Mouse (Mus musculus): Measurements from ENCODE around the gene Gltp. TPM values are rescaled to one million over a fixed set of nuclear protein-coding genes. Genes with fewer than 3 reads are reported as not detected.

Gene Gltp
- total and polyA plus RNA-seq, 2 experiments from 2014 or later, result 51.0 to 55.0 TPM

DNA sequence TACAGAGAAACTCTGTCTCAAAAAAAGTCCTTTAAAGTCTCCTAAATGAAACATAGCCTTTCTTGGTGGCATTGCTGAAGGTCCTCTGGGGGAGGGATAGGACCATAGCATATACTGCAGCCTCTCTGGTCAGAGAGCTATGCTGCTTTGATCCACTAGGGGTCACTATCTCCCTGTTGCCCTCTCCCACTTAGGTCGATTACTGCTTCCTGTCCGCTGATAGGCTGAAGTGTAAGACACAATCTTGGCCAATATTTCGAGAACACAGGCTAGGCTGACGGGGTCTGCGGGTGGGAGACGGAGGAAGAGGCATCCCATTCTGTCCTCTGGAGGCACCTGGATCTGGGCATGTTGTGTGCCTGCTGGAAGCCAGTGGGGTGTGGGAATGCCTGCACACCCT lies 70.5 kb downstream of the Gltp start:
- Histone ChIP-seq H3K4me3 (ENCODE audit: low read length) (no peak overlapping the region), H3K27ac (no peak overlapping the region), H3K9ac (replicated peaks; ENCODE audit: low read length) (no peak overlapping the region), H3K4me2 (ENCODE audit: low read depth, low read length) (no peak overlapping the region), H3K36me3 (ENCODE audit: insufficient read depth, low read length) (no peaks in the 10 kb centered on the region), H3K4me1 (ENCODE audit: insufficient read depth, low read length) (no peaks in the 10 kb centered on the region), H3K27me3 (ENCODE audit: insufficient read depth, low read length) (no peaks in the 10 kb centered on the region), H3K9me3 (ENCODE audit: low read length) (no peaks in the 10 kb centered on the region)
- 40% methylated on average over 6 of the region's 6 CpGs for WGBS
- ATAC-seq (no peak), DNase-seq (ENCODE audit: low spot score) (no peak)
- TF ChIP-seq CTCF (IDR thresholded peaks at IDR 0.05; ENCODE audit: low read depth), result peak; percentile 68

Small RNA genes within 50 kb of the gene (microRNA-seq; reads per million reads assigned to microRNA genes)
- gene Mir7028, result 0 to 0.18 reads per million in 2 experiments

Other genes starting within 250 kb of the Gltp start
- 34.4 and 39.1 TPM in 2 replicates for gene Mmab, start 246.9 kb downstream of the Gltp start, total RNA-seq (2014; rRNA removed)
- gene Mmab, start 246.9 kb downstream of the Gltp start, polyA plus RNA-seq (2015; fragmentation: Nextera tagmentation; extraction: Ambion mirVana), result 35.9 and 36.8 TPM in 2 replicates
- gene Mvk, start 246.7 kb downstream of the Gltp start, total RNA-seq (2014; rRNA removed), result 143 and 146 TPM in 2 replicates
- 69.8 and 71.9 TPM in 2 replicates for gene Mvk, start 246.7 kb downstream of the Gltp start, polyA plus RNA-seq (2015; fragmentation: Nextera tagmentation; extraction: Ambion mirVana)
- gene Fam222a, start 123.0 kb downstream of the Gltp start, total RNA-seq (2014; rRNA removed), result 11.7 and 15.1 TPM in 2 replicates
- gene Fam222a, start 123.0 kb downstream of the Gltp start, polyA plus RNA-seq (2015; fragmentation: Nextera tagmentation; extraction: Ambion mirVana), result 2.8 and 2.9 TPM in 2 replicates
- gene Trpv4, start 32.6 kb downstream of the Gltp start, total RNA-seq (2014; rRNA removed), result 2.7 TPM in 2 replicates
- 3.0 and 3.4 TPM in 2 replicates for gene Trpv4, start 32.6 kb downstream of the Gltp start, polyA plus RNA-seq (2015; fragmentation: Nextera tagmentation; extraction: Ambion mirVana)
- gene Tchp, start 16.8 kb upstream of the Gltp start, total RNA-seq (2014; rRNA removed), result 9.0 and 12.7 TPM in 2 replicates
- gene Tchp, start 16.8 kb upstream of the Gltp start, polyA plus RNA-seq (2015; fragmentation: Nextera tagmentation; extraction: Ambion mirVana), result 14.4 and 15.6 TPM in 2 replicates
- gene Ankrd13a, start 83.7 kb upstream of the Gltp start, total RNA-seq (2014; rRNA removed), result 44.7 and 55.1 TPM in 2 replicates
- gene Ankrd13a, start 83.7 kb upstream of the Gltp start, polyA plus RNA-seq (2015; fragmentation: Nextera tagmentation; extraction: Ambion mirVana), result 30.7 and 31.4 TPM in 2 replicates
- gene Git2, start 84.5 kb upstream of the Gltp start, total RNA-seq (2014; rRNA removed), result 41.2 and 43.5 TPM in 2 replicates
- gene Git2, start 84.5 kb upstream of the Gltp start, polyA plus RNA-seq (2015; fragmentation: Nextera tagmentation; extraction: Ambion mirVana), result 34.4 and 36.4 TPM in 2 replicates
- 250 and 316 TPM in 2 replicates for gene 1500011B03Rik, start 132.5 kb upstream of the Gltp start, total RNA-seq (2014; rRNA removed)
- 354 and 366 TPM in 2 replicates for gene 1500011B03Rik, start 132.5 kb upstream of the Gltp start, polyA plus RNA-seq (2015; fragmentation: Nextera tagmentation; extraction: Ambion mirVana)
- not detected in 2 replicates for gene 4930519G04Rik, start 162.7 kb upstream of the Gltp start, total RNA-seq (2014; rRNA removed)
- not detected in 2 replicates for gene 4930519G04Rik, start 162.7 kb upstream of the Gltp start, polyA plus RNA-seq (2015; fragmentation: Nextera tagmentation; extraction: Ambion mirVana)
- 3.5 and 3.9 TPM in 2 replicates for gene Gm9936, start 167.7 kb upstream of the Gltp start, total RNA-seq (2014; rRNA removed)
- gene Gm9936, start 167.7 kb upstream of the Gltp start, polyA plus RNA-seq (2015; fragmentation: Nextera tagmentation; extraction: Ambion mirVana), result 2.4 and 2.8 TPM in 2 replicates
- 6.3 and 6.9 TPM in 2 replicates for gene Oasl2, start 206.0 kb upstream of the Gltp start, total RNA-seq (2014; rRNA removed)
- 4.7 and 6.1 TPM in 2 replicates for gene Oasl2, start 206.0 kb upstream of the Gltp start, polyA plus RNA-seq (2015; fragmentation: Nextera tagmentation; extraction: Ambion mirVana)
- gene Oasl1, start 232.3 kb upstream of the Gltp start, total RNA-seq (2014; rRNA removed), result 0.63 and 1.0 TPM in 2 replicates
- 0.25 and 0.32 TPM in 2 replicates for gene Oasl1, start 232.3 kb upstream of the Gltp start, polyA plus RNA-seq (2015; fragmentation: Nextera tagmentation; extraction: Ambion mirVana)